Mouse (Mus musculus) right cerebral cortex, adult 18-20 months (tissue): ENCODE measurements around the gene Hist1h4j.
"Not testable (repeated sequence)": the region's sequence is repeated elsewhere in the genome, so short reads cannot be mapped to it uniquely, and the experiment has no call there.

ENCODE experiments used
- DNase-seq: peaks from one replicate; pipeline ENCODE4 v3.0.0; 2022; ENCODE audit warnings: mixed read lengths

Hist1h4j gene

DNA sequence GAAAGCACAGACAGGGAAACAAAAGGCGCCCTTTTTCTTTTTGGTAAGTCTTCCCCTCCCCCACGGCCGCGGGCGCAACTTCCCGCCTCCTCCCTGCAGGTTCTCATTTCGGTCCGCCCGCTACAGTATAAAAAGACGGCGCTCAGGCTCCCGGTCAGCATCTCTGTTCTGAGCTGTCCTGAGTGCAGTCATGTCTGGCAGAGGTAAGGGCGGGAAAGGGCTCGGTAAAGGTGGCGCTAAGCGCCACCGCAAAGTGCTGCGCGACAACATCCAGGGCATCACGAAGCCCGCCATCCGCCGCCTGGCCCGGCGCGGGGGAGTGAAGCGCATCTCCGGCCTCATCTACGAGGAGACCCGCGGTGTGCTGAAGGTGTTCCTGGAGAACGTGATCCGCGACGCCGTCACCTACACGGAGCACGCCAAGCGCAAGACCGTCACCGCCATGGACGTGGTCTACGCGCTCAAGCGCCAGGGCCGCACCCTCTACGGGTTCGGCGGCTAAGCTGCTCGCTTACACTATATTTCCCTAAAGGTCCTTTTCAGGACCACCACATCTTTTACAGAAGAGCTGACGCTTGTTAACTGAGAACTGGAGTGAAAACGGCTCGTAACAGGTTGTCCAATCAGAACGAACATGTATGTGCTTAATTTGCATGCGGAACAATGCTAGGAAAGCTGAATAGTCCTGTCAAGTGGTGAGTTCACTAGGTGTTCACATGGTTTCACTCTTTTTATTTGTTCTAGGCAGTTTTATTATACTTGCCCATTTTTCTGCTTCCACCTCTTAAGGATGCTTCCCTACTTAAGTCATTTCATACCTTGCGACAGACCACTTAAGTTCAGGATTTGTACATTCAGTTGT, at the start of gene Hist1h4j:
Gene Hist1h4j (plus strand): TSS at position 159 of the 862 bp plus-strand sequence.
- peak; percentile 74 for DNase-seq

GRCm38 (mm10) chr13:21697811-21698210, 37.1 kb upstream of the Hist1h4j start, which contains the start of gene Olfr1359:
Gene Olfr1359 (plus strand): TSS chr13:21698111.
- DNase-seq, result no peak

DNA sequence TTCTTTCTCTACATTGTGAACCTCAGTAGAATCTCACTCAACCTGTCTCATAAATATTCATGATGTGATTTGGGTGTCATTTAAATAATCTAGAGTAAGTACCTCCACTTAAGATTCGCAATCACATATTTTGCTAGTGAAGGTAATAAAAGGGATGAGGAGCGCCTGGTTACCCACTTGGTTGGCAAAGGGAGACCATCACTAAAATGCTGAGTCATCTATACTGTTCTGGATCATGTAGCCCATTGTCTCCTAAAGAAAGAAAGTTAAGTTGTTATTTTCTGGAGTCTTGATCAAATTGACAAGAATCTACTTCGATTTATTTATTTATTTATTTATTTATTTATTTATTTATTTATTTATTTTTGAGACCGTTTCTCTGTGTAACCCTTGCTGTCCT, 28.2 kb upstream of the Hist1h4j start:
- no peak for DNase-seq

- DNase-seq, result peak; percentile 90
These were observed 24.7 kb upstream of the Hist1h4j start for GRCm38 (mm10) chr13:21710031-21710711.

DNA sequence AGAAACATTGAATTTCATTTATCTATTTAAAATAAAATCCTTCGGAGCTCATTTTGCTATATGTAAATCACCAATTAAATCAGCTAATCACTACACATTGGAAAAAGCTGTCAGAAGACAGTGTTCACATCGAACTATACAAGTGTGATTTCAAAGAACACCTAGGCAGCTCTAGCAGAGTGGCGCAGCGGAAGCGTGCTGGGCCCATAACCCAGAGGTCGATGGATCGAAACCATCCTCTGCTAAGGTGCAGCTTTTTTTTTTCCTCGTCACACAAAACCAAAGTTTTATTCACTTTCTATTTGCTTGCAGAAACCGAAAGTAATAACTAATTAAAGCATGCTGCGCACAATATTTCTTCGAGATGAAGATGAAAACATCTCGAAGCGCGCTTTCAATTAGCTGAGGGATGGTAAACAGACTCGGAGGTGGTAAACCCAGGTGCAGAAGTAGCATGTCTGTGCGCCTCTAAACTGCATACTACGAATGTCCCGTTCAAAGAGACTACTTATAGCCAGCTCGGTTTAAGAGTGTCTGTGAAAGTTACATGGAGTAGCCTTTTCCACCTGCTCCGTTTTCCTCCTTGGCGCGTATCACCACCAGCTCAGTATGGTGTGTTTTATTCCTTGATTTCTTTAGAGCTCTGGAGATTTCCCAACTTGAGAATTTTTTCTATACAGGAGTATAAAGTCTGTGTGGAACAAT, 23.9 kb upstream of the Hist1h4j start:
- peak; percentile 77 for DNase-seq

- DNase-seq, result no peak
These were observed 23.2 kb upstream of the Hist1h4j start for GRCm38 (mm10) chr13:21711698-21712097.

GRCm38 (mm10) chr13:21714725-21715124, 20.1 kb upstream of the Hist1h4j start:
- DNase-seq, result peak; percentile 75

- peak; percentile 22 for DNase-seq
These were observed 19.6 kb upstream of the Hist1h4j start for GRCm38 (mm10) chr13:21715131-21715863.

- DNase-seq, result peak; percentile 91
These were observed 18.9 kb upstream of the Hist1h4j start, which contains the start of the genes Hist1h2bl and Hist1h2ai for GRCm38 (mm10) chr13:21715864-21716539. Gene Hist1h2bl (minus strand): TSS chr13:21716143. Gene Hist1h2ai (plus strand): TSS chr13:21716422.

DNA sequence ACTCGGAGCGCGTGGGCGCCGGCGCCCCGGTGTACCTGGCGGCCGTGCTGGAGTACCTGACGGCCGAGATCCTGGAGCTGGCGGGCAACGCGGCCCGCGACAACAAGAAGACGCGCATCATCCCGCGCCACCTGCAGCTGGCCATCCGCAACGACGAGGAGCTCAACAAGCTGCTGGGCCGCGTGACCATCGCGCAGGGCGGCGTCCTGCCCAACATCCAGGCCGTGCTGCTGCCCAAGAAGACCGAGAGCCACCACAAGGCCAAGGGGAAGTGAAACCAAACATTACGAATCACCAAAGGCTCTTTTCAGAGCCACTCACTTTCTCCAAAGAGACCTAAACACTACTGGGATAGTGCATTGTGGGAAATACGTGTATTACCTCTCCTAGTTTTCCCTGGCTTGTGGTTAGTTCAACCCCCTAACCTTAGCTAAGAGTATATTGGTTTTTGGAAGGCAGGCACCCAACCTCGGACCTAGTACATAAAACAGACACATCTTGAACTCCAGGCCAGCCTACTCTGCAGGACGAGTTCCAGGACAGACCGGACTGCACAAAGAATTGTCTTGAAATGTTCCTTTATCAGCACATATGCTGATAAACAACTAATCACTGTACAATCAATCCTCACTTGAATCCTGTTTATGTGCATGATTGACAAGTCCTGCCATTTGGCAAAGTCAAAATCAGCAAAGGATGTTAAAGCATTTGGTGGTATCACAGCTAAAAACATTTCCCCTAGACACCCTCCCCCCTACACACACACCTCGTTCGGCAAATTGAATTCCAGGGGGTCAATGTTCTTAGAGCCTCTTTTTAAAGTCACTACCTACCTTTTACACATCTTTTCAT, 18.1 kb upstream of the Hist1h4j start:
- DNase-seq, result not testable (repeated sequence)

- peak; percentile 91 for DNase-seq
These were observed 17.2 kb upstream of the Hist1h4j start, which contains the start of gene Hist1h3h for GRCm38 (mm10) chr13:21717397-21718357. Gene Hist1h3h (plus strand): TSS chr13:21717659.

DNA sequence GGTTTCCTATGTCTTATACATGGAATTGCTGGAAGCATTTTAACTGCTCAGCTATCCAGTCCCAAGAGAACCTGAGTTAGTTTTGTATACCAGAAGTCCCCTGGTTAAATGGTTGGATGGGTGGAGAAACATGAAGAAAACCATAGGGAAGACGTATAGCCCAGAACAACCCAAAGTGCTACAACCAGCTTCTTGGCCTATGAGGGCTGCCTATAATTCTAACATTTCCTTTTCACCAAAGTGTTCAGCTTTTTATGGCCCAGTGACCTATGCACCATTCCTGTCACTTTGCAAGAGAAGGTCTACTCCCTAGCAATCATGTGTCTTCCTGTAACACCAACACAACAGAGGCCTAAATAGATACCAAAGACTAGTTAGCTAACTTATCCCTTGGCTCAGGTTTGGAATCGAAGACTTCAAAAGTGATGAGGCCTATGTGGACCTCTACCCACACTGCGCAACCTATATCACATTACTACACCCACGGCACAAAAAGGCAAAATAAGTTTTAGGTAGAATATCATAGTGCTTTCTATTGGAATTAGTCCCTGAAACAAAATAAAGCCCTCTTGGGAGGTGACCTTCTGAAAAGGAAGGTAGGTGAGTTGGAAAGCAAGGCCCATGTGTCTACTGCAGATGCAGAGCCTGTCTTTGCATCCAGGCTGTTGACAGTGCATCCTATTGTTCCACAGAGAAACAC, 16.3 kb upstream of the Hist1h4j start:
- DNase-seq, result no peak

GRCm38 (mm10) chr13:21721107-21721756, 13.6 kb upstream of the Hist1h4j start:
- not testable (repeated sequence) for DNase-seq

GRCm38 (mm10) chr13:21721757-21722372, 13.0 kb upstream of the Hist1h4j start, which contains the start of gene Hist1h2bm:
Gene Hist1h2bm (plus strand): TSS chr13:21722044.
- DNase-seq, result peak; percentile 64

GRCm38 (mm10) chr13:21722373-21722925, 12.4 kb upstream of the Hist1h4j start:
- no peak for DNase-seq

GRCm38 (mm10) chr13:21722993-21723836, 11.6 kb upstream of the Hist1h4j start:
- no peak for DNase-seq
